Mouse (Mus musculus) hindbrain, embryonic 12.5 days (tissue): Measurements from ENCODE around the gene Mtmr2. TPM values are rescaled to one million over a fixed set of nuclear protein-coding genes. Genes with fewer than 3 reads are reported as not detected.
A peak's percentile ranks its signal among the peaks of the same experiment; 100 is the strongest.
"Not testable (repeated sequence)": the region's sequence is repeated elsewhere in the genome, so short reads cannot be mapped to it uniquely, and the experiment has no call there.

Experiments used
- ATAC-seq: fragments of 200-750 bp; cut with Nextera tagmentation; 2 replicates; pipeline ENCODE4 v1.8.0; 2017; ENCODE audit warnings: moderate TSS enrichment; ENCODE audit not compliant: low FRiP score
- H3K27ac ChIP-seq: fragments of 300-500 bp; sonication (generic); 2 replicates; pipeline ENCODE4 v1.5.1; 2016; ENCODE audit warnings: mild to moderate bottlenecking
- H3K27me3 ChIP-seq: fragments of 300-500 bp; sonication (generic); 2 replicates; pipeline ENCODE4 v1.6.1; 2016; ENCODE audit warnings: mild to moderate bottlenecking
- H3K36me3 ChIP-seq: fragments of 300-500 bp; sonication (generic); 2 replicates; pipeline ENCODE4 v1.6.1; 2016; ENCODE audit warnings: mild to moderate bottlenecking
- H3K4me1 ChIP-seq: fragments of 300-500 bp; sonication (generic); 2 replicates; pipeline ENCODE4 v1.6.1; 2016
- H3K4me2 ChIP-seq: fragments of 300-500 bp; sonication (generic); replicated peaks from 2 replicates; pipeline ENCODE4 v1.6.1; 2016; ENCODE audit warnings: mild to moderate bottlenecking
- H3K4me3 ChIP-seq: fragments of 300-500 bp; sonication (generic); 2 replicates; pipeline ENCODE4 v1.5.1; 2016; ENCODE audit warnings: mild to moderate bottlenecking
- H3K9ac ChIP-seq: fragments of 300-500 bp; sonication (generic); 2 replicates; pipeline ENCODE4 v1.6.1; 2016; ENCODE audit warnings: mild to moderate bottlenecking, moderate library complexity
- H3K9me3 ChIP-seq: fragments of 300-500 bp; sonication (generic); replicated peaks from 2 replicates; pipeline ENCODE4 v1.6.1; 2016; ENCODE audit warnings: mild to moderate bottlenecking
- whole genome bisulfite sequencing: fragments of 180-500 bp; shearing (Covaris S2); methylation state at CpG from one replicate; pipeline ENCODE4 v1.1.7; 2016; 5-methylcytosine and 5-hydroxymethylcytosine counted together
- polyA plus RNA-seq: library from polyadenylated mRNA; unstranded; fragments of >200 nt; fragmentation: Nextera tagmentation; extraction: Ambion mirVana; gene quantifications from 2 replicates; pipeline ENCODE4 v1.2.1, GENCODE M21; 2016

Mtmr2 gene
- polyA plus RNA-seq, 1 experiment from 2014 or later = 72.7 TPM

DNA sequence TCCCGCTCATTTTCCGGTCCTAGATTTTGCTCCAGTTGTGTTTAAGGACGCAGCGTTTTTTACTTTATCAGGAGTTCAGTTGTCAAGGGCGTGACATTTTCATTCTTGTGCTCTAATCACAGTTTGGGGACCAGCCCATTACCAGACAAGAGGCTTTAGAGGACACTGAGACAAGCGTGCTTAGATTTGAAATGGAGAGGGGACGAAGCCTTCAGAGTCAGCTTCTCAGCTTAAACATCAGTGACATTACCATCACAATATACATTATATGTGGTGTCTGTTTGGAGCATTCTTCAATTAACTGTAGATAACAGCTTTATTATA is 1.4 kb downstream of the Mtmr2 start:
- Histone ChIP-seq H3K9ac (peak overlapping the region; percentile 94), H3K27me3 (no peaks in the 10 kb centered on the region), H3K36me3 (no peaks in the 10 kb centered on the region), H3K4me3 (peak overlapping the region; percentile 84), H3K4me1 (peaks cover 10% of the 10 kb centered on the region; the same call in 1 of the 2 replicates), H3K27ac (peak overlapping the region; percentile 91), H3K9me3 (peaks cover 7% of the 10 kb centered on the region; the same call in 1 of the 2 replicates), H3K4me2 (peak overlapping the region; percentile 74)
- ATAC-seq = 0 out of 2 replicates have a peak, but pooled peaks have one; percentile 3
- WGBS = 3% methylated on average over 7 of the region's 7 CpGs

DNA sequence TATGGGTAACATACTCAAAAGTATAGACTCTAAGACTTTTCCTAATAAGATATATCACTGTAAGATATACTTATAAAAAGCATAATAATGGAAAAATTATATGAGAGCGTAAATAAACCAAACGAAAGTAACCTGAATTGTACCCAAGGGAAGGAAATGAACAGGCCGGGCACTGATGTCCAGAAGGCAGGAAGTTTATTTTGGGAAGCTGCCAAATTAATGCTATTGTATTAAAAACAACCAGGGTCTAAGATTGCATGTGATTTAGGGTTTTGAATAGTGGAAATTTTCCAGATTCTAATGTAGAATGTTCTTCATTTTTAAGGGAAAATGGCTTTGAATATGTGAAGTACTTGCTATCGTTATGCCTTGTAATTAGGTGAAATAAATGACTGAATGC is 4.3 kb downstream of the Mtmr2 start:
- WGBS = 90% methylated on average over 4 of the region's 4 CpGs
- Histone ChIP-seq H3K4me3 (no peak overlapping the region), H3K4me2 (no peak overlapping the region), H3K27me3 (no peaks in the 10 kb centered on the region), H3K9ac (no peak overlapping the region), H3K4me1 (peaks cover 10% of the 10 kb centered on the region; the same call in 1 of the 2 replicates), H3K27ac (no peak overlapping the region), H3K36me3 (no peaks in the 10 kb centered on the region), H3K9me3 (peaks cover 7% of the 10 kb centered on the region; the same call in 1 of the 2 replicates)
- ATAC-seq = no peak

DNA sequence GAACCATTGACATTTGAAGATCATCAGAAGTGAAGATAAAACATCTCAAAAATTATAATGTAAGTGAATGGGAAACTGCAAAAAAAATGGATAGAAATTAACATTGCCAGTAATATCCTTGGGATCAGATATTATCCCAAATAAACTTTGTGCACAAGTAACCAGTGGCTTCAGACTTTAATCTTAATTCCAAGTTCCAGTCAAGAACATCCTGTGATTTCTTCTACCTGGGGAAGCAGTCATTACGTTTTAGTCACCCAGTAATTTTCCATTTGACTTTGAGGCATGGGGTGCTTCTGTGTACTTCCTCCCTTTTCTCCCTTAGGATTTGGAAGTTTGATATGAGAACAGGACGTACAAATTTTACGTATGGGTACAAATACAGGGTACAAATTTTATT is 12.2 kb downstream of the Mtmr2 start:
- Histone ChIP-seq H3K9ac (no peak overlapping the region), H3K27me3 (no peaks in the 10 kb centered on the region), H3K4me1 (no peaks in the 10 kb centered on the region), H3K36me3 (no peaks in the 10 kb centered on the region), H3K27ac (no peak overlapping the region), H3K4me3 (no peak overlapping the region), H3K4me2 (no peak overlapping the region), H3K9me3 (no peaks in the 10 kb centered on the region)
- WGBS = 92% methylated on average over 3 of the region's 3 CpGs
- ATAC-seq = no peak

DNA sequence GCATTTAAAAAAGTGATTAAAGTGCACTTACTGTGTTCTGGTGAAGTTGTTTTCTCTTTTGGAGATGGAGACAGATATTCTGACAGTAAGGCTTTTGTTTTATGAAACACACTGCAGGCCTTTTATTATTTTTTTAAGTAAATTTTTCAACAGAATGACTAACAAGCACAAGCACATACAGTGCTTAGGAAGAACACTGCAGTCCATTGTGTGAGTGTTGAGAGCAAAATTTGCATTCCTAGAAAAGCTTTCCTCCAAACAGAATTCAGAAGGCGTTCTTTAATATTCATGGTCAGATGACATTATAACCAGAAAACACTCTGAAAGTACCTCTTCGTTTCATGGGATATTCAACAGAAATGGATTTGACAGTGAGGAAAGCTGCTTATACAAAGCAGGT is 17.4 kb downstream of the Mtmr2 start:
- H3K9me3 ChIP-seq = no peaks in the 10 kb centered on the region
- WGBS = 60% methylated on average over 2 of the region's 2 CpGs
- 0 out of 2 replicates have a peak, but pooled peaks cover 2% of the 10 kb centered on the region for H3K4me1 ChIP-seq
- no peak overlapping the region for H3K4me3 ChIP-seq
- no peak overlapping the region for H3K9ac ChIP-seq
- H3K4me2 ChIP-seq = no peak overlapping the region
- no peaks in the 10 kb centered on the region for H3K36me3 ChIP-seq
- H3K27ac ChIP-seq = 0 out of 2 replicates have a peak overlapping the region, but pooled peaks have one; percentile 62
- H3K27me3 ChIP-seq = no peaks in the 10 kb centered on the region
- no peak for ATAC-seq

DNA sequence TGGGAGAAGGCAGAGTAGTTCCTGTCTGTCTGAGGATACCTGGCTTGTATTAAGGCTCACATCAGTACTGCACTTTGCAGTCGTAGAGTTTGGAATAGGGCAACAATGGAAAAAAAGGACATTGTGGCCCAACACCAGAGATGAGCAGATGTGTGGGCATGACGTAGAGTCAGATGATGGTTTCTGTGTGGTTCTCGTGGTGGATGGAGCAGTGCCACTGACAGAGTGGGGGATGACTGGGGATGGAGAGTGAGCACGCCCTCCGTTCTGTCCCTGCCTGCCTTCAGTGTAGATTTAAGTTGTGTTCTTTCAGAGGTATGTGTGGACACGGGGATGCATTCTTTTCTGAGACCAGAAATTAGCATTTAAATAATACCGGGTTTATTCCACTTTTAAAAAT is 18.4 kb downstream of the Mtmr2 start:
- Histone ChIP-seq H3K4me3 (no peak overlapping the region), H3K4me2 (no peak overlapping the region), H3K9ac (no peak overlapping the region), H3K36me3 (no peaks in the 10 kb centered on the region), H3K27me3 (no peaks in the 10 kb centered on the region), H3K27ac (no peak overlapping the region), H3K4me1 (0 out of 2 replicates have a peak, but pooled peaks cover 2% of the 10 kb centered on the region), H3K9me3 (no peaks in the 10 kb centered on the region)
- WGBS = 88% methylated on average over 7 of the region's 7 CpGs
- ATAC-seq = no peak

DNA sequence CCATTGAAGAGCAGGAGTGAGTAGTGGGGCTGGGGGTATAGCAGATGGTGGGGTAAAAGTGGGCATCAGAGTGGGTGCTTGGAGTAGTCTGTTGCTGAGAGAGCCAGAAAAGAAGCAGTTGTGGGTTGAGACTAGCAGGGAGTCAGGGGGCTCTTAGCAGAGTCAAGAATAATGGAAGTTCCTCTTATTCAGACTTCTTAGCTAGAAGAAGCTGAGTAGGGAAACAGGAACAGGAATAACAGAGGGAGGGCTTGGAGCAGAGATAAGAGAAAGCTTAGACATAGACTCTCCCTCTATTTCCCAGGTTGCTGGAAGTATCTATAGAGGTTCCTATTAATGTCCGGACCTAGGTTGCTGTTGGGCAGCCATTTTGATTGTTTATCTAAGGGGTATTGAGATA is 26.5 kb downstream of the Mtmr2 start:
- Histone ChIP-seq H3K9me3 (no peaks in the 10 kb centered on the region), H3K4me2 (no peak overlapping the region), H3K4me3 (no peak overlapping the region), H3K27me3 (no peaks in the 10 kb centered on the region), H3K27ac (no peak overlapping the region), H3K4me1 (no peaks in the 10 kb centered on the region), H3K36me3 (no peaks in the 10 kb centered on the region), H3K9ac (no peak overlapping the region)
- WGBS = 95% methylated on average over 1 of the region's 1 CpGs
- ATAC-seq = no peak

DNA sequence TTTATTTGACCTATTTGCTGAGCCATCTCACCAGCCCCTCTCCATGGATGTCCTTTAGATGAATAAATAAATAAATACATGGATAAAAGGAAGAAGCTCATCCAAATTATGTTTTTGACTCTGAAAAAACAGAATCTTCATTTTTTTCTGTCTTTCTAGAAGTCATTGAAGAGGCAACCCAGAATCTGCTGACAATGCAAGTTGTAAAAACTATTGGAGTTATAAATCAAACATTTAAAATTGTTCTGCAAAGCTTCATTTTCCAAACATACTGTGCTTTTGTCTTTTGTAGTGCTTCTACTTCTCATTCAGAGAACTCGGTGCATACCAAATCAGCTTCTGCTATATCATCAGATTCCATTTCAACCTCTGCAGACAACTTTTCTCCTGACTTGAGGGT is 33.8 kb downstream of the Mtmr2 start:
- Histone ChIP-seq H3K4me1 (no peaks in the 10 kb centered on the region), H3K36me3 (peaks cover 9% of the 10 kb centered on the region; the same call in 1 of the 2 replicates), H3K4me3 (no peak overlapping the region), H3K9ac (no peak overlapping the region), H3K27me3 (no peaks in the 10 kb centered on the region), H3K9me3 (no peaks in the 10 kb centered on the region), H3K27ac (no peak overlapping the region), H3K4me2 (no peak overlapping the region)
- WGBS = 98% methylated on average over 1 of the region's 1 CpGs
- ATAC-seq = no peak

DNA sequence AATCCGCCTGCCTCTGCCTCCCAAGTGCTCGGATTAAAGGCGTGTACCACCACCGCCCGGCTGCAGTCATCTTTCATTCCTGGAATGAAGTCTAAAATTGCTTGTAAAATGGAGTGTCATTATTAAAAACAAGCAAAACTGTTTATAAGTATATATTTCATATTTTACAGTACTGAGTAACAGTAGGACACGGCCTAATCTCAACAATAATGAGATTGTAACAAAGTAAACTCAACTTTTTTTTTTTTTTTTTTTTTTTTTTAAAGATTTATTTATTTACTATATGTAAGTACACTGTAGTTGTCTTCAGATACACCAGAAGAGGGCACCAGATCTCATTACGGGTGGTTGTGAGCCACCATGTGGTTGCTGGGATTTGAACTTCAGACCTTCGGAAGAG is 42.7 kb downstream of the Mtmr2 start:
- H3K4me3 ChIP-seq, H3K9ac ChIP-seq, H3K27me3 ChIP-seq, H3K4me2 ChIP-seq, H3K9me3 ChIP-seq, ATAC-seq, H3K4me1 ChIP-seq, H3K27ac ChIP-seq: not testable (repeated sequence)
- 95% methylated on average over 8 of the region's 8 CpGs for WGBS
- H3K36me3 ChIP-seq = peaks cover 39% of the 10 kb centered on the region

DNA sequence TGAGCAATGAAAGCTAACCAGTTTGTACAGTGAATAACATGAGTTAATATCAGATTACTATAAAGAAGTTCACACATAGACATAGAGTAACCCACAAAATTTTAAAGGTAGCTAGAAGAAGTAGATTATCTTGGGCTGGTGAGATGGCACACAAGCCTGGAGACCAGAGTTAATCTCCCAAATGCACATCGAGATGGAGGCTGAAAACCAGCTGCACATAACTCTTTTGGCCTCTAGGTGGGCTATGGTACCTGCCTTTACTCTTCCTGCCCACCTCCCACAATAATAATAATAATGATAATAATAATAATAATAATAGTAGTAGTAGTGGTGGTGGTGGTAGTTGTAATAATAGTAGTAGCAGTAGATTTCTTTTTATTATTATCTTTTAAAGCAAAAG is 46.1 kb downstream of the Mtmr2 start:
- ATAC-seq = no peak
- Histone ChIP-seq H3K4me2 (no peak overlapping the region), H3K9ac (no peak overlapping the region)

DNA sequence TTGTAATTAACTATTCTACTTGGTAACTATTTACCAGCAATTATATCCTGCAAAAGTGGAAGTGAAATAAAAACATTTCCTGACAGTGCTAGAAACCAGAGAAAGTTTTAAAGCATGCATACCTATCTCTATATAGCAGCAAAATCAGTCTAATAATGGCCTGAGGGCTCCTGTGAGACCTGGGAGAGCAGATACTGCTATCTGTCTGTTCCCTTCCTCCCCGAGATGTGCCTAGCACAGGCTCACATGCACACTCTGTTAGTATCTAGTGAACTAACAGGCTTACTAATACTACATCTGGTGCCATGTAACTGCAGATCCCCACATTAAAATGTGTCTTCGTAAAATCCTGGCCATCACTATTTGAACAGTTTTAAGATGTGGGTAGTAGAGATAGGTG is 46.5 kb downstream of the Mtmr2 start:
- no peak overlapping the region for H3K4me2 ChIP-seq
- H3K4me3 ChIP-seq = no peak overlapping the region
- no peaks in the 10 kb centered on the region for H3K4me1 ChIP-seq
- H3K36me3 ChIP-seq = peaks cover 46% of the 10 kb centered on the region
- no peaks in the 10 kb centered on the region for H3K27me3 ChIP-seq
- H3K9ac ChIP-seq = no peak overlapping the region
- no peak overlapping the region for H3K27ac ChIP-seq
- H3K9me3 ChIP-seq = no peaks in the 10 kb centered on the region
- ATAC-seq = no peak
- 96% methylated on average over 2 of the region's 2 CpGs for WGBS

More for the DNA sequence above, 46.1 kb downstream of the Mtmr2 start:
- H3K27me3 ChIP-seq = no peaks in the 10 kb centered on the region
- H3K4me1 ChIP-seq = no peaks in the 10 kb centered on the region
- H3K9me3 ChIP-seq = no peaks in the 10 kb centered on the region
- peaks cover 46% of the 10 kb centered on the region for H3K36me3 ChIP-seq
- no peak overlapping the region for H3K27ac ChIP-seq
- H3K4me3 ChIP-seq = no peak overlapping the region
- 72% methylated on average over 1 of the region's 1 CpGs for WGBS

DNA sequence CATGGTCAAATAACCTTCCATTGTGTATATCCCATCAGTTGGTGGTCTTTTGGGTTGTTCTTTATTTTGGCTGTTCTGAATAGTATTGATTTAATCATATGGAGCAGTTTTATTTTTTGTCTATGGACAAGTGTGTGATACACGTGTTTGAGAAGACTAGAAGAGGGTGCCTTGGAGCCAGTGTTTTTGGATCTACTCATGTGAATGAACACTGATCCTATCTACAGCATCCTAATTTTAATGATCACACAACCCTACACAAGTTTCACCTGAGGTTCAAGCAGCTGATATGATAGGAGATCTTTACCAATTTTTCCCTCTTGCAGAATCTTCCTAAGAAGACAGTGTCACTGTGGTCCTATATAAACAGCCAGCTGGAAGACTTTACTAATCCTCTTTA is 56.3 kb downstream of the Mtmr2 start:
- no peaks in the 10 kb centered on the region for H3K9me3 ChIP-seq
- no peak for ATAC-seq
- WGBS = 79% methylated on average over 1 of the region's 1 CpGs
- no peak overlapping the region for H3K9ac ChIP-seq
- no peak overlapping the region for H3K27ac ChIP-seq
- no peaks in the 10 kb centered on the region for H3K27me3 ChIP-seq
- H3K36me3 ChIP-seq = peaks cover 59% of the 10 kb centered on the region
- H3K4me3 ChIP-seq = no peak overlapping the region
- H3K4me2 ChIP-seq = no peak overlapping the region
- no peaks in the 10 kb centered on the region for H3K4me1 ChIP-seq

DNA sequence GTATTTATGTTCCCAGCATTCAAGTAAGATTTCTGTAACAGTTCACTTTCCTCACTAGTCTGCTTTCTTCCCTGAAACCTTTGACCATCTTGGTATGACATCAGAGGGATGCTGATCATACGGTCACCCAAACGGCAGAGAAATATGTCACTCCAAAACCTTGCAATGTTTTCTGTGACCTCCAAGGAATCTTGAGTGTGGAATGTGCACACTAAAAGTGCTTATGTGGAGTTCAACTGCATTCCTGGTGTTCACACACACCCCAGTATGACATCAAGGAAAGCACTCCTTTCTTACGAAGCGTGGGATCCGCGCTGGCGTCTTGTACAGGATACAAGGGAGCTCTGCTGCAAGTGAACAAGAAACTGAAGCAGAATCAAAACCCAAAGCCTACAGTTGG is 58.6 kb downstream of the Mtmr2 start:
- Histone ChIP-seq H3K4me2 (no peak overlapping the region), H3K36me3 (peaks cover 66% of the 10 kb centered on the region), H3K4me3 (no peak overlapping the region), H3K4me1 (no peaks in the 10 kb centered on the region), H3K27ac (no peak overlapping the region), H3K9me3 (no peaks in the 10 kb centered on the region), H3K9ac (no peak overlapping the region), H3K27me3 (no peaks in the 10 kb centered on the region)
- 93% methylated on average over 7 of the region's 7 CpGs for WGBS
- ATAC-seq = no peak

DNA sequence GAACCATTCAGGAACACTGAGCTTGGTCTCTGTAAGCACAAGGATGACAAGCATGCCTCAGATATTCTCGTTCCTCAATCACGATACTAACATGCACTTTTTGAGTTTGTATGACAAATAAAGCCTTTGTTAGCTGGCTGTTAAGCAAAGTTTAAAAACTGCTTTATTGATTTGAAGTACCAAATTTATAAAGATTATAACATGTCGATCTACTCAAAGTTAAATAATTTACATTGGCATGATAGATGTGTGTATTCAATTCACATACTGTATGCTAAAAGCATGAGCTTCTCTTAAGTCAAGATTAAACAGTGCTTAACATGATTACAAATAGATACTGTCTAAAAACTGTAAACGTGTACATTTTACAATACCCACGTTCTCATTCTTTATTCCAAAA is 59.4 kb downstream of the Mtmr2 start:
- H3K4me2 ChIP-seq = no peak overlapping the region
- H3K9ac ChIP-seq = no peak overlapping the region
- no peaks in the 10 kb centered on the region for H3K4me1 ChIP-seq
- peaks cover 69% of the 10 kb centered on the region for H3K36me3 ChIP-seq
- no peaks in the 10 kb centered on the region for H3K9me3 ChIP-seq
- no peak for ATAC-seq
- H3K27me3 ChIP-seq = no peaks in the 10 kb centered on the region
- H3K4me3 ChIP-seq = no peak overlapping the region
- no peak overlapping the region for H3K27ac ChIP-seq
- 95% methylated on average over 5 of the region's 5 CpGs for WGBS
